Mouse (Mus musculus): ENCODE measurements at regions not wholly inside any gene's neighbourhood (a gene's known extent, or its start where the extent isn't known, plus 50 kb on each side); places are given as distances from the start of the nearest gene placed in this dataset.
"Not testable (repeated sequence)": the region's sequence is repeated elsewhere in the genome, so short reads cannot be mapped to it uniquely, and the experiment has no call there.

- DNase-seq (ENCODE audit: low spot score): no peak
Measured at GRCm38 (mm10) chr4:51868250-51868649, 570.8 kb upstream of the Smc2 start.

GRCm38 (mm10) chr4:51868716-51869115 lies 570.3 kb upstream of the Smc2 start:
- DNase-seq (ENCODE audit: low spot score): not testable (repeated sequence)

GRCm38 (mm10) chr4:51885460-51885859 lies 553.6 kb upstream of the Smc2 start:
- no peak for DNase-seq (ENCODE audit: low spot score)

GRCm38 (mm10) chr4:51889280-51889679 lies 549.8 kb upstream of the Smc2 start:
- no peak for DNase-seq (ENCODE audit: low spot score)

GRCm38 (mm10) chr4:51928245-51928644 lies 510.8 kb upstream of the Smc2 start:
- peak; percentile 7 for DNase-seq (ENCODE audit: low spot score)

GRCm38 (mm10) chr4:51969751-51970150 lies 469.3 kb upstream of the Smc2 start:
- DNase-seq (ENCODE audit: low spot score): no peak

GRCm38 (mm10) chr4:51978962-51979361 lies 460.1 kb upstream of the Smc2 start:
- no peak for DNase-seq (ENCODE audit: low spot score)

GRCm38 (mm10) chr4:51992482-51992881 lies 446.6 kb upstream of the Smc2 start:
- no peak for DNase-seq (ENCODE audit: low spot score)

GRCm38 (mm10) chr4:52036765-52037353 lies 402.2 kb upstream of the Smc2 start:
- no peak for DNase-seq (ENCODE audit: low spot score)

GRCm38 (mm10) chr4:52043404-52043803 lies 395.6 kb upstream of the Smc2 start:
- DNase-seq (ENCODE audit: low spot score): no peak

- no peak for DNase-seq (ENCODE audit: low spot score)
Measured at GRCm38 (mm10) chr4:52050948-52051347, 388.1 kb upstream of the Smc2 start.

GRCm38 (mm10) chr4:52056031-52056430 lies 383.0 kb upstream of the Smc2 start:
- DNase-seq (ENCODE audit: low spot score): no peak

- no peak for DNase-seq (ENCODE audit: low spot score)
Measured at GRCm38 (mm10) chr4:52060031-52060430, 379.0 kb upstream of the Smc2 start.

GRCm38 (mm10) chr4:52099187-52099586 lies 339.9 kb upstream of the Smc2 start:
- no peak for DNase-seq (ENCODE audit: low spot score)

GRCm38 (mm10) chr4:52105887-52106286 lies 333.2 kb upstream of the Smc2 start:
- DNase-seq (ENCODE audit: low spot score): no peak

- peak; percentile 47 for DNase-seq (ENCODE audit: low spot score)
Measured at GRCm38 (mm10) chr4:52117765-52118290, 321.2 kb upstream of the Smc2 start.

GRCm38 (mm10) chr4:52118439-52119072 lies 320.5 kb upstream of the Smc2 start:
- no peak for DNase-seq (ENCODE audit: low spot score)

- no peak for DNase-seq (ENCODE audit: low spot score)
Measured at GRCm38 (mm10) chr4:52152565-52153164, 286.4 kb upstream of the Smc2 start.

- no peak for DNase-seq (ENCODE audit: low spot score)
Measured at GRCm38 (mm10) chr4:52176240-52176639, 262.8 kb upstream of the Smc2 start.

- peak; percentile 58 for DNase-seq (ENCODE audit: low spot score)
Measured at GRCm38 (mm10) chr4:52197777-52198176, 241.3 kb upstream of the Smc2 start.

GRCm38 (mm10) chr4:52210601-52211000 lies 228.4 kb upstream of the Smc2 start:
- peak; percentile 11 for DNase-seq (ENCODE audit: low spot score)

GRCm38 (mm10) chr4:52211022-52211421 lies 228.0 kb upstream of the Smc2 start:
- DNase-seq (ENCODE audit: low spot score): peak; percentile 32

- no peak for DNase-seq (ENCODE audit: low spot score)
Measured at GRCm38 (mm10) chr4:52213363-52213762, 225.7 kb upstream of the Smc2 start.

Data from retina, embryonic 14.5 days (tissue).